Mouse (Mus musculus): Measurements from ENCODE around the gene Tpd52l1. TPM values are rescaled to one million over a fixed set of nuclear protein-coding genes. Genes with fewer than 3 reads are reported as not detected.
"Not testable (repeated sequence)": the region's sequence is repeated elsewhere in the genome, so short reads cannot be mapped to it uniquely, and the experiment has no call there.

The Tpd52l1 gene
- 2.9 and 3.9 TPM in 2 replicates for polyA plus RNA-seq (2015; fragmentation: Nextera tagmentation; extraction: Ambion mirVana)

DNA sequence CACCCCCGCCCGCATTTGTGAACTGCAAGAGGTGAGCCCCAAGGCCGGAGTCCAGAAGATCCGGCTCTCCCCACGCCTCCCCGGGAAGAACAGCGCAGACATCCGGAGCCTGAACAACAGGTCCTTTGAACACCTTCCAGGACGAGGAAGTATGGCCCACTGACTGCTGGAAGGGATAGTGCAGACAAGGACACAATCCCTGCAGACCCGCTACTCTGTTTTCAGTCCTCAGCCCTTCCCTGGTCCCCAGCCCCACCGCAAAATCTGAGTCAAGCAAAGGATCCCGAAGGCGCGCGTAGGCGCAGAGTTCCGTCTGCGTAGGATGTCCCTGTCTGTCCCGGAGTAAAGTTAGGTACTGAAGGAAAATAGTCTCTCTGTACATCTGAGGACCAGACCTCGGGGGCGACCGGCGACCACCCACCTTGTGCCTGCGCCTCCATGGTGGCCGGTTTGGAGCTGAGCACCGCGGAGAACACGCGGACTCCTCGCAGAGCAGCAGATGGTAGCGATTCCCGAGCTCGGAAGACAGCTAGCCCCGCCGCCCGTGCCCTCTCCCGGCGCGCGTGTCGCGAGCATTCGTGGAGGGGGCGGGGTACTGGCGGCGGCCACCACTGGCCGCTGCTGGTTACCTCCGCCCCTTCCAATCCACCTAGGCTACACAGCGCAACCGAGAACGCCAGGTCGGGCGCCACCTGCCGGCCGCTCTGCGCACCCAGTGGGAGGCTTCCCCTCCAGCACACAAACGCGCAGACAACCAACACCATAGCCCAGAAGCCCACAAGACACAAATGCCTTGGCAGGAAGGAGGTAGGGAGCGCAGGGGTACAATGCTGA lies at the start of gene Tpd52l1:
Tpd52l1 (minus strand) TSS at position 668 of the 834 bp plus-strand sequence.
- peak; percentile 64 for DNase-seq (ENCODE audit: low spot score)

GRCm38 (mm10) chr10:31494296-31494695 lies 48.5 kb upstream of the Tpd52l1 start:
- DNase-seq (ENCODE audit: low spot score): no peak

DNA sequence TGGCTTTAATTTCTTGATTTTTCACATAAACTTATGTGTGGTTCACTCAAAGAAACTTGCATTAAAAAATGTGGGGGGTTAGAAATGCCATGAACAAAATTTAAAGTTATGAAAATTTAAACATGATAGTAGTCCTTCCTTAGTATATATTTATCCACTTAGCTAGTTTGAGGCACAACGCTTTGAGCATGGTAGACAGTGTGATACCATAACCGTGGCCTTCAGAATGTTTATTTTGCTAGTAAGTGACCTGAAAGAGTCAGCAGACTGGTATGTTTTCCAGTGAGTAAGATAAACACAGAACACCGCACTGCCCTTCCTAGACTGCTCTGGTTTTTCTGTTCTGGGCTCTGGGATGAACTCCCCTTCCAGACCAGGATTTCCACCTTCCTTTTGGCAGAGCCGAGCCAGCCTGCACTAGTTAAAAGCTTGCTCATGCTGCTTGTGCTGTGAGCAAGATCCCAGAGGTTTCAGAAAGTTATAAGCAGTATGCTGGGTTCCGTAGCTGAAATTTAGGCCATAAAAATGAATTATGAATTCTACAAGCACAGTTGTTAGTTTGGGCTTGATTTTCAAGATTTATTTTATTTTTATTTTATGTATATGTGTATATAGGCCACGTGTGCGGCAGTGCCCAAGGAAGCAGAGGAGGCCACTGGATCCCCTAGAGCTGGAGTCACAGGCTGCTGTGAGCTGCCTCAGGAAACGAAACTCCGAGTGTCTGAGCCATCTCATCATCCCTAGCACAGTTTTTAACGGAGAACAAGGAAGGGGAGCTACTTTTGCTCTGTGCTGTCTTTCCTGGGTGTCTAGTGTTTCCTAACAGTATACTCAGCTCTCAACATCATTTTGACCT lies 21.5 kb upstream of the Tpd52l1 start:
- DNase-seq (ENCODE audit: low spot score): no peak

DNA sequence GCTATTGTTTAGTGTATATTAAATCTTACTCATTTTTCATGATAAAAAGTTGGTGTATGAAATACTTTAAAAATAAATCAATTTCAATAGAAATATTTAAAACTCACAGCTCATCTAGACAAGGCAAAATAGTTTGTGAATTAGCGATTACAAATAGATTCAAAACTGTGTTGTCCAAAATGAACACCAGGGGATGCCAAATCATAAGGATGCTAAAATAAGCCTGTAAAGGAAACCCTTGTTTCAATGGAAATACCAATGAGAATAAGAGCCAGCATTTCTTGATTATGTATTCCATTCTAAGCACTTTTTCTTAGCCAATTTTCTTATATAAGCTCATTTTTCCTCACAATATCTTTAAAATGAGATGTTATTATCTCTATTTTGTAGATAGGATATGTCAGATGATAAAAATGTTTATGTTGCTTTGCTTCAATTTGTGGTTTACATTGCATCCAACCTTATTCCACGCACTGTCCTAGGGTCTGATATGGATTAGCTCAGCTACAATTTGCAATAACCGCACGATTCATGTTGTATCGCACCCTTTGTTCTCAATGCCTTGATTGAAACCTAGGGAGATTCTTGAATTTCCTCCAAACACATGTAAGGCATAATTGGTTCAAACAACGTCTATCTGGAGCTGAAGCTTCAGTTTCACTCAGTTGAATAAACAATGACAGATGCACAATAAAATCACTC lies 20.2 kb upstream of the Tpd52l1 start:
- no peak for DNase-seq (ENCODE audit: low spot score)

DNA sequence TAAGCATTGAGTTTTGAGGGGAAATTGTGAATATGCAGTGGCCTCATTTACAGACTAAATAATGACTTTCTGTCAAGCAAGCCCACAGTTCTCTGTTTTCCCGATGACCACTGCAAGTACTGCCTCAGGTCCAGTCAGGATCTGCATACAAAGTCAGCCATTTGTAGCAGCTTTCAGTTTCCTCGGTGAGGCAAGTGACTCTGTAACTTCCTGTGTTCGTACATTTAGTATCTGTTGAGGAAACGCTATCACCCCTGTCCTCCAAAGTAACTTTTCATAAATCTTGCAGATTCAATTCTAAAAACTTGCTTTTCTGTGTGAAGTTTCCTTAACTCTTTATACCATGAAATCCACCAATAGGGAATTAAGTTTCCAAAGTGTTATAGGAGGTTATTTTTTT lies 19.7 kb upstream of the Tpd52l1 start:
- DNase-seq (ENCODE audit: low spot score): no peak

DNA sequence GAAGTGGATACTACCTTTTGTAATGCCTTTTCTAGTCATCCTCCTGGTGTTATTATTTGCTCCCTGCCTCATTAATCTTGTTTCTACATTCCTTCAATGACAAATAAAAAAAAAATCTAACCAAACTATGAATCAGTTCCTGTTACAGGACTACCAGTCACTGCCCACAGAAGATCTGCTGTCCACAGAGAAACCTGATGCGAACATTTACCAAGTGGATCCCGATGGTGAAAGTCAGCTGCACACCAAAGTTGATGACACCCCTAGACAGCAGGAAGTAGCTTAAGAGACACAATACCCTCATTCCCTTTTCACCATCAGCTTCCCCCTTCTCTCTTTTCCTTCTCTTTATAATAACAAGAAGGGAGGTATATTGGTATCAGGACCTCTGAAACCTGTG lies 17.3 kb upstream of the Tpd52l1 start:
- DNase-seq (ENCODE audit: low spot score): no peak

- DNase-seq (ENCODE audit: low spot score): no peak
Measured at GRCm38 (mm10) chr10:31456806-31457205, 11.0 kb upstream of the Tpd52l1 start.

DNA sequence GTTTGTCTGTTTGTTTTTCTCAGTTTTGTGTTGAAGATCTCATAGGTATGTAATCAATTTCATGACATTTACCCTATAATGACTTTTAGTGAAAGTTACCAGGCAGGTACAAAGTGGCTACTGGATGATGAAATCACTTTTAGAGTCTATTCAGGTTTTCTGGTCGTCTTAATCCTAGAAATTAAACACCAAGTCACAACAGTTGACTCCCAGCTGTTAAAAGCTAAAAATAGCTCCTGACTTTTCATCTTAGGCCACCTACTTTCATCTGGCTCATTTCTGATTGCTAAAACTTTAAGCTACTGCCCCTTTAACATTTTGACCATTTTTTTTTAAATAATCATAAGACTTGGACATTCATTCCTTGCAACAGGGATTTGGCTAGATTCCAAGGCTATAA lies 1.3 kb upstream of the Tpd52l1 start:
- DNase-seq (ENCODE audit: low spot score): no peak

GRCm38 (mm10) chr10:31444206-31444605 lies 1.6 kb downstream of the Tpd52l1 start:
- no peak for DNase-seq (ENCODE audit: low spot score)

DNA sequence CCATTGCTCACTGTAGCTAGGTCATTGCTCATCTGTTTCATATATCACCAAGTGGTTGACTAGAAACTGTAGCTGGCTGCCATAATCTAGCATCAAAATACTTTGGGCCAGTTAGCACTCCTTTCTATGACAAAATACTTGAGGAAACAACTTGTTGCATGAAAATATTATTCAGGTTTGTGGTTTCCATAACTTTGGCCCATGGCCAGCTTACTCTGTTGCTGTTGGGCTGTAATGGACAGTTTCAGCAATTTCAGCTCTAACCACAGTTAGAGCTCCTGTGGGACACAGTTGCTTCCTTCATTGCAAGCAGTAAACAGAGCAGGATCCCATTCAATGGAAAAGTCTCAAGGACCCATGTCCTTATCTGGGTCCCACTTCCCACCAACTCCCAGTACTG lies 4.3 kb downstream of the Tpd52l1 start:
- DNase-seq (ENCODE audit: low spot score): no peak

DNA sequence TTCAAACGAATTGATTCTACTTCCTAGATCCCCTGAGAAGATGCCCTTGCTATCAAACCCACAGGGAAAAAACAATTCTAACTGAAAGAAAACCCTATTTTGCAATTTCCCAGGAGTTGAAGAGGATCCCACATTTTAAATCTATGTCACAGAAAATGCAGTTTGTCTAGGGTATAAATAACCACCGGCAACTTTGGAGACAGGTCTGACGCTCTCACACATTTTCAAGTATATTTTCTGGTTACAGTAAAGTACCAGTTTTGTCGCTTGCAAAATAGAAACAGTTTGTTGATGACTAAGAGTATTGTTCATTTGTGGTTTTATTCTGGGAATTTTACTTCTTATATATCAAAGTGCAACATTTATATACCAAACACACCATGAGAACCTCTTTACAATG lies 9.7 kb downstream of the Tpd52l1 start:
- no peak for DNase-seq (ENCODE audit: low spot score)

DNA sequence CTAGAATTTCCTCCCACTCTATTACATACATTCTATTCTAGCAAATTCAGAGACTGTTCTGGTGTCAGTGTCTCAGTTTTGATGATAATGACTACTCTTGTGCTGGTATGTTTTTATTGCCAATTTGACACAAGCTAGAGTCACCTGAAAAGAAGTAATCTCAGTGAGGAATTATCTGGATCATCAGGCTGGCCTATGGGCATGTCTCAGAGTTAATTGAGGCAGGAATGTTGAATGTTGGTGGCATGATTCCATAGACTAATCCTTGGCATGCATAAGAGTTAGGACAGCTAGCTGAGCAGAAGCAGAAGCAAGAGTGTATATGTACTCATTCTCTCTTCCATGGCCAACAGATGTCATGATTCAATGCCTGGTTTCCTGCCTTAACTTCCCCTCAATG lies 27.8 kb downstream of the Tpd52l1 start:
- DNase-seq (ENCODE audit: low spot score): no peak

DNA sequence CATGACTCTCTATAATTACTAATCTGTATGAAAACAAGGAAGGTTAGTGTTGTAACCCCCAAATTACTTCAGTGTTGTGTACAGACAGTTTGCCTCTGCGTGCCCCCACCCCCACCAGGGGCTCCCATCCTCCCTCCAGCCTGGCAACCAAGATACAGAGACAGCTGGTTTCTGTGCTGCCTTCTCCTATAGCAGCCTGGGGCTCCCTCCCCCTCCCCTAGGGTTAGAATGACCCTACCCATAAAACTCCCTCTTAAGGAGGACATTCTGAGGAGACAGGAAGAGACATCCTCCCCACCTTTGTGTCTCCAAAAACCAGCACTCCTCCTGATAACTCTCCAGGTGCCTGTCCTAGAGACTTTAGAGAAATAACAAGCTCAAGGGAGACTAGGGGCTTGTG lies 52.8 kb downstream of the Tpd52l1 start:
- DNase-seq (ENCODE audit: low spot score): no peak

DNA sequence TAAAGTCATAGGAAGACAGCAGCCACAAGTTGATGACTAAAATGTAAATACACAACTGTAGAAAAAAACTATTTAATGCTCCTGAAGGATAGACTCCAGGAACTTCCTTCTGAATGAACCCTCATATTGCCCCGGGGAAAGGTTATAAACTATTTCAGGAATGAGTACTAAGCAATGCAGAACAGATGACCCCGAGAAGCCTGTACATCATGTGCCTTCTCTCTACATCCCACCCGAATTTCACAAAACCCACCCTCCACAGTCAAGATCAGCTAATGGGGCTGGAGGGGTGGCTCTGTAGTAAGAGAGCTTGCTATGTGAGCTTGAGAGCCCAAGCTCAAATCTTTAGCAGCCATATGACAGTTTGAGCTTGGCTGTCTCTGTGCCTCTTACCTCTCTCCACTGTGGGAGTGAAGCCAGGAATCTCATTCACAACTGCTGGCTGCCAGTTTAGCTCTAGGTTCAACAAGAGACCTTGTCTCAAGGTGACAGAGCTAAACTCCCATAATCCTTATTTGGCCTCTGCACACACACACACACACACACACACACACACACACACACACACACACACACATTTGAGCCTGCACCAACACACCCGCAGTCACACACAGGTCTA lies 54.9 kb downstream of the Tpd52l1 start:
- no peak for DNase-seq (ENCODE audit: low spot score)

GRCm38 (mm10) chr10:31388566-31388965 lies 57.2 kb downstream of the Tpd52l1 start:
- not testable (repeated sequence) for DNase-seq (ENCODE audit: low spot score)

GRCm38 (mm10) chr10:31370200-31370599 lies 75.6 kb downstream of the Tpd52l1 start:
- not testable (repeated sequence) for DNase-seq (ENCODE audit: low spot score)

- no peak for DNase-seq (ENCODE audit: low spot score)
Measured at GRCm38 (mm10) chr10:31359749-31360148, 86.0 kb downstream of the Tpd52l1 start.

GRCm38 (mm10) chr10:31354886-31355461 lies 90.8 kb downstream of the Tpd52l1 start:
- no peak for DNase-seq (ENCODE audit: low spot score)

GRCm38 (mm10) chr10:31354141-31354540 lies 91.6 kb downstream of the Tpd52l1 start:
- DNase-seq (ENCODE audit: low spot score): no peak

- no peak for DNase-seq (ENCODE audit: low spot score)
Measured at GRCm38 (mm10) chr10:31352845-31353427, 92.8 kb downstream of the Tpd52l1 start.

Measured in thymus, postnatal 0 days (tissue).